Mouse (Mus musculus) testis, adult 2 months (tissue): ENCODE data around the gene Cfap44.

Experiments
- CTCF ChIP-seq: fragments of 200-500 bp; IDR thresholded peaks from 2 replicates; pipeline ENCODE4 v1.5.1; 2012; ENCODE audit warnings: low read depth, mild to moderate bottlenecking, inconsistent platforms, low read length, moderate library complexity; ENCODE audit not compliant: control insufficient read depth, insufficient read depth, insufficient replicate concordance
- POLR2A ChIP-seq: fragments of 200-500 bp; IDR thresholded peaks from 2 replicates; pipeline ENCODE4 v1.6.1; 2012; ENCODE audit warnings: low read depth, mild to moderate bottlenecking, inconsistent platforms, low read length, moderate library complexity; ENCODE audit not compliant: control insufficient read depth

DNA sequence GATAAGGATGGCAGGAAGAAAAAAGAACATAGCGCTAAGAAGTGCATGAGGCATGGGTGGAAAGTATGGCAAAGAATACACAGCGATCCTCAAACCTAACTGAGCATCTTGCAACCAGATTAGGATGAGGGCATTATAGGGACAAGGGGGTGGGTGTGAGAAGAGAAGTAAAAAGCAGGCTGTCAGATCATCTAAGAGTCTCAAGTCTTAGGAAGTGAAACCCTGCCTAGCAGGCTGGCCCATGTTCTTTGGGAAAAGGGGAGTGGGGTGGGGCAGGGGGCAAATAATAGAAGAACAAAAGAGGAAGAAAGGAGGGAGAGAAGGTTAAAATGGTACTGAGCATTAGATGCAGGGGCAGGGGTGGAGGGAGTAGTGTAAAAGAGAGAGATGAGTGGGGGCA is 64.2 kb downstream of the Cfap44 start:
- TF ChIP-seq POLR2A (no peak), CTCF (no peak)
